Mouse (Mus musculus) adrenal gland, adult 18-20 months (tissue): Measurements from ENCODE around the gene Coro2b. TPM values are rescaled to one million over a fixed set of nuclear protein-coding genes. Genes with fewer than 3 reads are reported as not detected.
A peak's percentile ranks its signal among the peaks of the same experiment; 100 is the strongest.

Experiments
- DNase-seq, 2 experiments: peaks; one replicate each; pipeline ENCODE4 v3.0.0; 2021 to 2022; ENCODE audit warnings: low spot score in 2 of 2
- total RNA-seq, 2 experiments: library from RNA; stranded (reverse); gene quantifications; 1 replicate in 1 of 2; 2 replicates in 1 of 2; pipeline ENCODE4 v1.2.3; 2021

Coro2b gene
- total RNA-seq, 2 experiments from 2014 or later, result 10.5 to 14.8 TPM

GRCm38 (mm10) chr9:62540736-62541135, 3.9 kb upstream of the Coro2b start:
- no peak for DNase-seq

- no peak for DNase-seq
Observed at GRCm38 (mm10) chr9:62540166-62540565, 3.3 kb upstream of the Coro2b start.

GRCm38 (mm10) chr9:62539251-62539711, 2.4 kb upstream of the Coro2b start:
- DNase-seq, result no peak

- DNase-seq, result no peak
Observed at GRCm38 (mm10) chr9:62537941-62538340, 1.1 kb upstream of the Coro2b start.

GRCm38 (mm10) chr9:62536119-62536654, 657 bp downstream of the Coro2b start:
- DNase-seq, result no peak

- no peak for DNase-seq
Observed at GRCm38 (mm10) chr9:62535566-62535965, 1.3 kb downstream of the Coro2b start.

GRCm38 (mm10) chr9:62534691-62535090, 2.2 kb downstream of the Coro2b start:
- DNase-seq, result no peak

- DNase-seq, result no peak
Observed at GRCm38 (mm10) chr9:62534158-62534557, 2.7 kb downstream of the Coro2b start.

- DNase-seq, result no peak
Observed at GRCm38 (mm10) chr9:62532876-62533275, 4.0 kb downstream of the Coro2b start.

- DNase-seq, result no peak
Observed at GRCm38 (mm10) chr9:62531459-62532275, 5.2 kb downstream of the Coro2b start.

- no peak for DNase-seq
Observed at GRCm38 (mm10) chr9:62528527-62528926, 8.3 kb downstream of the Coro2b start.

- DNase-seq, result no peak
Observed at GRCm38 (mm10) chr9:62526858-62527257, 10.0 kb downstream of the Coro2b start.

GRCm38 (mm10) chr9:62526451-62526850, 10.4 kb downstream of the Coro2b start:
- DNase-seq, result no peak

GRCm38 (mm10) chr9:62524761-62525308, 12.0 kb downstream of the Coro2b start:
- no peak for DNase-seq

- peak in 1 of 2 experiments; percentile 42 for DNase-seq
Observed at GRCm38 (mm10) chr9:62522791-62523471, 13.9 kb downstream of the Coro2b start.

- DNase-seq, result no peak
Observed at GRCm38 (mm10) chr9:62522211-62522610, 14.6 kb downstream of the Coro2b start.

- DNase-seq, result no peak
Observed at GRCm38 (mm10) chr9:62521541-62521940, 15.3 kb downstream of the Coro2b start.

- no peak for DNase-seq
Observed at GRCm38 (mm10) chr9:62520933-62521332, 15.9 kb downstream of the Coro2b start.

- no peak for DNase-seq
Observed at GRCm38 (mm10) chr9:62519787-62520503, 16.9 kb downstream of the Coro2b start.

GRCm38 (mm10) chr9:62519334-62519733, 17.5 kb downstream of the Coro2b start:
- no peak for DNase-seq

GRCm38 (mm10) chr9:62518572-62518971, 18.3 kb downstream of the Coro2b start:
- DNase-seq, result no peak
